Mouse (Mus musculus) neural tube, embryonic 13.5 days (tissue): ENCODE data around the gene Ttc34. TPM values are rescaled to one million over a fixed set of nuclear protein-coding genes. Genes with fewer than 3 reads are reported as not detected.

ENCODE experiments used
- polyA plus RNA-seq: library from polyadenylated mRNA; unstranded; fragments of >200 nt; fragmentation: Nextera tagmentation; extraction: Ambion mirVana; gene quantifications from 2 replicates; pipeline ENCODE4 v1.2.1, GENCODE M21; 2015

The Ttc34 gene
- polyA plus RNA-seq, 1 experiment from 2014 or later = 0.52 TPM

Other genes starting within 250 kb of the Ttc34 start
- 10.0 and 12.4 TPM in 2 replicates for gene Prdm16, start 200.6 kb upstream of the Ttc34 start, polyA plus RNA-seq
- gene Actrt2, start 169.6 kb upstream of the Ttc34 start, polyA plus RNA-seq = not detected in 2 replicates
- gene Mmel1, start 32.1 kb downstream of the Ttc34 start, polyA plus RNA-seq = 0.17 and 0.22 TPM in 2 replicates
- gene Fam213b, start 61.7 kb downstream of the Ttc34 start, polyA plus RNA-seq = 38.7 and 44.0 TPM in 2 replicates
- gene Tnfrsf14, start 91.1 kb downstream of the Ttc34 start, polyA plus RNA-seq = 0.54 TPM in 1 of 2 replicates, not detected in the other
- 119 and 125 TPM in 2 replicates for gene Hes5, start 123.5 kb downstream of the Ttc34 start, polyA plus RNA-seq
- 36.6 and 36.8 TPM in 2 replicates for gene Pank4, start 126.7 kb downstream of the Ttc34 start, polyA plus RNA-seq
- 6.1 and 6.2 TPM in 2 replicates for gene Plch2, start 219.3 kb downstream of the Ttc34 start, polyA plus RNA-seq
- 15.9 and 17.8 TPM in 2 replicates for gene Pex10, start 229.6 kb downstream of the Ttc34 start, polyA plus RNA-seq
- gene Rer1, start 248.9 kb downstream of the Ttc34 start, polyA plus RNA-seq = 136 and 141 TPM in 2 replicates
- 5.6 and 5.7 TPM in 2 replicates for gene Morn1, start 249.1 kb downstream of the Ttc34 start, polyA plus RNA-seq